Mouse (Mus musculus) CD4-positive, CD25-positive, alpha-beta regulatory T cell, adult 4 months (primary cell): ENCODE data around the gene Prss40. TPM values are rescaled to one million over a fixed set of nuclear protein-coding genes. Genes with fewer than 3 reads are reported as not detected.
A peak's percentile ranks its signal among the peaks of the same experiment; 100 is the strongest.

Experiments
- ATAC-seq: one replicate; pipeline ENCODE4 v1.8.0; 2017
- polyA plus RNA-seq, 2 experiments: library from polyadenylated mRNA; unstranded; fragments of 100-300 nt; shearing (Covaris generic); gene quantifications; one replicate each; pipeline ENCODE4 v1.2.1; 2017

Gene Prss40
- not detected for polyA plus RNA-seq

DNA sequence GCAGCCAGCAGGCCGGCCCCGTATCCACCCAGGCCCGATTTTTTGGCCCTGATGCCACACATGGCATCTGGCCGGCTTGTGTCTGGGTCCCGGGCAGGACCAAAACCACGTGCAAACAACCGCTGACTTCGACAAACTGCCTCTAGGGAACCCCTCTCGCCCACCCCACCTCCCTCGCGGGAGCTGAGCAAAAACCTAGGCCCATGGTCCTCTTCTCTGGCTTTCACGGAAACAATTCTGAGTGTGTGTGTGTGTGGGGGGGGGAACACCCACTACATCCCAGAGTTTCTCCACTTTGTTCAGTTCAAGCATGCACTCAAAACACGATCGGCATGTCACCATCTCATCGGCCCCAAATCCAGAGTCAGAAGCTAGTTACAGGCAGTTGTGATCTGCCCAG, at the start of gene Prss40:
Prss40 (minus strand) TSS at position 101 of the 400 bp plus-strand sequence.
- no peak for ATAC-seq

GRCm38 (mm10) chr1:34602363-34602762, 41.6 kb upstream of the Prss40 start:
- peak; percentile 75 for ATAC-seq

GRCm38 (mm10) chr1:34601323-34602047, 40.7 kb upstream of the Prss40 start:
- ATAC-seq: no peak

DNA sequence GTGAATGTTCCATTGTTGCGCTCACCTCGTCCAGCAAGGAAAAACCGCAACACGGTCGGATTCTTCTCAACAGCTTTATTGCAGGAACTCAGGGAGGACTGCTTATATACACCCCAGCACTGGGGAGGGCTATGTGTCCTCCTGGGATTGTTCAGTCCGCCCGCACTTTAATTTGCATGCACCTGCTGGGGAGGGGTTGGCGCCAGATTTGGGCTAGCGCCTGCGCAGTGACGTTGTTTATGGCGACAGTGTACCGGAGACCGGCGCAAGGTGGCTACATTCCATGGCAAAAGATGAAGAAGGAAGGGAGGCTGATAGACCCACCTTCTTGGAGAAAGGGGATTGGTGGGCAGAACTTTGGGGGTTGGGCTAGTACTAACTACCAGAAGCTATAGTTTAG, 39.3 kb upstream of the Prss40 start:
- ATAC-seq: no peak

DNA sequence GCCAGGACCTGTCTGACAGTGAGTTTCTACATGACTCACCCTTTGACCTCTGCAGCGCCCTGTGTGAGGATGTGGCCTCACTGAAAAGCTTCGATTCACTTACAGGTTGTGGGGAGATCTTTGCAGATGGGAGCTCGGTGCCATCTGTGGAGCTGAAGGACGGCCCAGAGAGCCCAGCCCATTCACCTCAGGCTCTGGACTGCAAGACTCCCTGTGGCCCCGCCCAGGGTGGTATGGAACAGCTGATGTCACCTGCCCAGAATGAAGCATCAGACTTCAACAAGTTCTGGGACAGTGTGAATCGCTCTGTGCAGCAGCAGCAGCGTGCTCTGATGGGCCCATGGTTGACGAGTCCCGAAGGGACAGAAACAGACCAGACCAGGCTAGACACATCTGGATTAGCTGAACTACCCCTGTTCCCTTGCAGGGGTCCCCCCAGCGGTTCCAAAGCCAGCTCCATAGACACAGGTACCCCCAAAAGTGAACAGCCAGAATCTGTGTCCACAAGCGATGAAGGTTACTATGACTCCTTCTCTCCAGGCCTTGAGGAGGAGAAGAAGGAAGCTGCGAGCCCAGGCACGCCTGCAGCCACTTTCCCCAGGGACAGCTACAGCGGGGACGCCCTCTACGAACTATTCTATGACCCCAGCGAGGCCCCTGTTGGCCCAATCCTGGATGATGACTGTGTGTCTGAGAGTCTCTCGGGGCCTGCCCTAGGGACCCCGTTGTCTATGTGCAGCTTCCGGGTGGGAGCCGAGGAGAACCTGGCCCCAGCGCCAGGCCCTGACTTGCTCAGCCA, 26.8 kb upstream of the Prss40 start:
- no peak for ATAC-seq

GRCm38 (mm10) chr1:34584736-34585135, 24.0 kb upstream of the Prss40 start:
- ATAC-seq: no peak

DNA sequence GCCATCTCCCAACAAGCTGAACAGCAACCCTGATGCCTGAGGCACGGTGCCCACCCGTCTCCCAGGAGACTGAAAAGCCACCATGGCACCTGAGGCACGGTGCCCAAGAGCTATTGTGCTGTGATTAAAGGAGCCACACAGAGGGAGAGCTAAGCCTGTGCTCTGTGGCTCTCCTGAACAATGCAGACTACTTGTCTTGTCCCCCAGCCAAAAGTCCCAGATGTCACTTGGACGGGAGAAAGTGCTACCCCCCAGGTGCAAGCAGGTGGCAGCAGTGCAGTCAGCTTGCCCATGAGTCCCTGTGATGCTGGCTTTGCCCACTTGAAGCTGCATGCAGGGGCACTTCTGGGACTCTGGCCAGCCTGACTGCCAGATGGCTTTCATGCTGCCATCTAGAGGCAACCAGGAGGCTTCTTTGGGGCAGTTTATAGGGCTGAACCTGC, 23.1 kb upstream of the Prss40 start:
- ATAC-seq: no peak

- no peak for ATAC-seq
These were observed 21.5 kb upstream of the Prss40 start for GRCm38 (mm10) chr1:34582218-34582617.

DNA sequence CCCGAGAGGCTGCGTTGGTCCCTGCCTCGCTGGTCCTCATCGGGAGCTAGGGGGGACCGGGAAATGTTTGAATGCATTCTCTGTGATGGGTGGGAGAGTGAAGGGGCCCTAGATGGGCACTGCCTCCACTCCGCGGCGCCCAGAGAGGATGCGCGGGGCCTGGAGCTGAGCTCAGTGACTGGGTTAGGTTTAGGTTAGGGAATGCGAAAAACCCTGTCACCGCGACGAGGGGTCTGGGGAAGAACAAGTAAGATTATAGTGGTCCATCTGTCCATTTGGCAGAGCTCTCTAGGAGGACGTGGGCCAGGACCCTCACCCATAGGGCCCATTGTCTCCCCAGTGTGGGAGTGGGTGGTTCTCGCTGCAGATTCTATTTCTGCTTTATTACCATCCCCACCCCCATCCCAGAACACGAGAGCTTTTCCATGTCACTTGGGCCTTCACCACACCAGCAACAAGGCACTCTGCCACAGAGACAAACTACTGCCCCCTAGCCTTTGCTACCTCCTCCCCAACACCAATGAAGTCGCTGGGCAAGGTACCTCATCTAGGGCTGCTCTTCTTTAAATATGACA, 19.1 kb upstream of the Prss40 start:
- ATAC-seq: no peak

DNA sequence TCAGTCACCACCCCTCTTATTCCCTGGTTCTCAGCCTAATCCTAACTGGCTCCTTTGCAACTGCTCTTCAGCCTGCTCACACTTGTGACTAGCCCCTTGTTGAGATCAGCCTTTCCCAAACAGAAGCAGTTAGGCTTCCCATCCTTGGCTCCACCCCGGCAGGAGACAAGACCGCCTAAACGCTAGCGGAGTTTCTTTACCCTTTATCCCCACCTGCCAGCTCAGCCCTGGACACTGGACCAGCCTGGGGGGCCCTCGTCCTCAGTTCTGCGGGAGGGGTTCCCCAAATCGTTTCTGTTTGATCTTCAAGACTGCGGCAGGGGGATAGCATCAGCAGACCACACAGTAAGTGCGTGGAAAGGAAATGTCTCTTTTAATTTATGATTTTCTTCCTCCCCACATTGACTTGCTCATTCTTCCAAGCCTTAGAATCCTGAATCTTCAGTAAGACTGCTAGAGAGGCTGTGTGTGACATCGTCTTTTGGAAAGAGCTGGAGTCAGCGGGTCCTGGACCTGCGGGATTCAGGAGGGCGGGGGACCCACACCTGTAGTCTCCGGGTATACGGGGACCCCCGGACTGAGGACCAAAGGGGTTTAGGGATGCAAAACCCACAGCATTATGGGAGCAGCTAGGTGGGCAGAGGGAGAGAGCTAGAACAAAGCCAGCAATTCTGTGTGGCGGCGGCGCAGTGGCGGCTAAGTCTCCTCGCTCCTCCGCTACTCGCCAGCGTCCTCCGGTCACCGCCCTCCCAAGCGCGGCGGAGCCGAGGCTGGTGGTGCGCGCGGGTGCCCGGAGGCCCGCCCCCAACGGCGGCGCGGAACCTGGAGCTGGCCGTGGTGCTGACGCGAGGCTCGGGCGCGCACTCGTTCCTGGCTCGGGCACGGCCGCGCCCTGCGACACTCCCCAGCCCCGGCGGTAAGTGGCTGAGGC, 18.4 kb upstream of the Prss40 start, which contains the start of gene Amer3:
Amer3 (plus strand) TSS at position 807 of the 931 bp plus-strand sequence.
- no peak for ATAC-seq

GRCm38 (mm10) chr1:34573221-34573620, 12.5 kb upstream of the Prss40 start:
- no peak for ATAC-seq

- no peak for ATAC-seq
These were observed 10.7 kb upstream of the Prss40 start for GRCm38 (mm10) chr1:34571431-34571830.

- ATAC-seq: no peak
These were observed 9.1 kb upstream of the Prss40 start for GRCm38 (mm10) chr1:34569876-34570275.

- ATAC-seq: no peak
These were observed 7.4 kb upstream of the Prss40 start for GRCm38 (mm10) chr1:34568120-34568519.

DNA sequence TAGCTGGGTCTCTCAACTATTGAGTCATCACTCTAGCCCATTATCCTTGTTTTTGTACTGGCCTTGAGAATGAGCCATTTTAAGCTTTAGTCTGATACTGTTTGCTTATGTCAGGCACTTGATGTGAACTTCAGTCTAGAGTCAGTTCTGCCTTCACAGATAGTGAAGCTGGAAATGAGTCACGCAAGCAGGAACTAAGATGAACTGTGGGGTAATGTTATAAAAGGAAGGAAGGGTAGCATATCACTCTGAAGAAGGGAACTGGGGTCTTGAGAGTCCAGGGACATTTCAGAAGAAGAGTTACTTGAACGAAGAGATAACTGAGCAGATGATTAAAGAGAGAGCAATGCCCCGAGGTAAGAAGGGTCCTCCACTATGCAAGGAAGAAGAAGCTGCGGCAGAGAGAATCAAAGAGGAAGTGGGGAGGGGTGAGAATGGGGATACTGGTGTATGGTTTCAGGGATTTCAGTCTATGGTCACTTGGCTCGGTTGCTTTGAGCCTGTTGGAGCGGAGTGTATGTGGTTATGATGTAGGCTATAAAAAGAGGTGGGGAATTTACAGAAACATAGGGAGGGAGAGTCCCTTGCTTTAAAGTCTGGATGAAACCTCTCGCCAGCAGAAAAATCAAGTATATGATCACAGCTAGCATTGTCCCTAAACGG, 3.8 kb upstream of the Prss40 start:
- no peak for ATAC-seq

DNA sequence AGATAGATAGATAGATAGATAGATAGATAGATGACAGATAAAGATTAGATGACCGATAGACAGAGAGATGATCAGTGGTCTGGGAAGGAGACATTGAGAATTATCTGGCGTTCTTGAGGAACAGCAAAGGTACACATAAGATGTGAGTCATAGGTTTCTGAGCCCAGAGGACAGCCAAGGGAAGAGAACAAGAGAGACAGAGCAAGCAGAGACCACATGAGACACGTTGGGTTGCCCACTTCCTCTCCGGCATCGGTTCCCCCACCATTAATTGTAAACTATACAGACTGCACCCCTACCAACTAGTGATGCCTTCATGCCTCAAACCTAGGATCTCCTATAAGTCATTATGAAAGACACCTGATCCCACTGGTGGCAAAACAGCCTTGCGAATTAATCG, 6.5 kb downstream of the Prss40 start:
- no peak for ATAC-seq

- no peak for ATAC-seq
These were observed 7.1 kb downstream of the Prss40 start for GRCm38 (mm10) chr1:34553690-34554089.

- no peak for ATAC-seq
These were observed 13.7 kb downstream of the Prss40 start for GRCm38 (mm10) chr1:34547074-34547473.

GRCm38 (mm10) chr1:34536767-34537485, 23.8 kb downstream of the Prss40 start:
- ATAC-seq: no peak

DNA sequence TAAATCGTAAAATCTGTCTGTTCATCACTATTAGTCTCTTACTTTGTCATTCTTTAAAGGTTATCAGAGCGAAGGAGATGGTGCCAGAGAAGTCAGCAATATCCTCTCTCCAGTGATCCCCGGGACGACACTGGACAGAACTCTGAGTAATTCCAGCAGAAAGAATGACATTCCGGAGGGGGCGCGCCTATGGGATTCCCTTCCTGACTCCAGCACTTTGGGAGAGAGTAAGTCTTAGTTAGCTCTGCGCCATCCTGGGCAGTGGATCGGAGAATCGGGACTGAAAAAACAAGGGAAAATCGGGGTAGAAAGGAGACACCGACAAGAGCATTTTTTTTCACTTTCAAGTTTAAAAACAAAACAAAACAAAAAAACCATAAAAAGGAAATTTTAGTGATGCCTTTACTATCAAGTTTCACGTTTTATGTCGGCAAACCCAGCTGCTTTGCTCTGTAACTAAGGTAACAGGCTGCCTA, 24.4 kb downstream of the Prss40 start:
- ATAC-seq: no peak
